Mouse (Mus musculus): ENCODE measurements at regions not wholly inside any gene's neighbourhood (a gene's known extent, or its start where the extent isn't known, plus 50 kb on each side); places are given as distances from the start of the nearest gene placed in this dataset.
A peak's percentile ranks its signal among the peaks of the same experiment; 100 is the strongest.

DNA sequence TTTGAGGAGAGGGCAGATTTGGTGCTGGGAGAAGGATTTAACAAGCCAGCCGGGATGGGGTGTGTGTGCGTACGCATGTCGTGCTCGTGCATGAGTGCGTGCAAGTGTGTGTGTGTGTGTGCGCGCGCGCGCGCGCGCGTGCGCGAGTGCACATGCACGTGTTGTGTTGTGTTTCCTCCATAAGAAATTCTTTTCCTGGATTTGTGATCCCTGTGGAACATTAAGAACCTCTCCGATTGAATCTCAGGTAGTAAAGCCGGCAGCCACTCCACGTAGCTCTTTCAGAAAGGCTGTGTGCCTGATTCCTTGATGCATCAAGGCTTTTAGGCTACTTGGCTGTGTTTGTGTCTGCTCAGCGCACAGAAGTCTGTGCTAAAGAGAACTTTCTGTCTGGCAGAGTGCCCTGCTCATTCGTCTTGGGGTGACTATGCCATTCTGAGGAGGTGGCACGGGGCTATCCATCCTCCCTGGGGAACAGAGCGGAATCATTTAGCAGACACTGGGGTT is 62.7 kb upstream of the Sox4 start:
- Histone ChIP-seq H3K9ac (no peak overlapping the region), H3K4me3 (0 out of 2 replicates have a peak overlapping the region, but pooled peaks have one; percentile 7), H3K27ac (no peak overlapping the region), H3K27me3 (no peaks in the 10 kb centered on the region), H3K9me3 (no peaks in the 10 kb centered on the region), H3K4me2 (replicated peaks) (peak overlapping the region; percentile 28), H3K4me1 (0 out of 2 replicates have a peak, but pooled peaks cover 5% of the 10 kb centered on the region), H3K36me3 (no peaks in the 10 kb centered on the region)
- ATAC-seq (ENCODE audit: low FRiP score, low read depth): no peak
- WGBS: 80% methylated on average over 25 of the region's 25 CpGs

DNA sequence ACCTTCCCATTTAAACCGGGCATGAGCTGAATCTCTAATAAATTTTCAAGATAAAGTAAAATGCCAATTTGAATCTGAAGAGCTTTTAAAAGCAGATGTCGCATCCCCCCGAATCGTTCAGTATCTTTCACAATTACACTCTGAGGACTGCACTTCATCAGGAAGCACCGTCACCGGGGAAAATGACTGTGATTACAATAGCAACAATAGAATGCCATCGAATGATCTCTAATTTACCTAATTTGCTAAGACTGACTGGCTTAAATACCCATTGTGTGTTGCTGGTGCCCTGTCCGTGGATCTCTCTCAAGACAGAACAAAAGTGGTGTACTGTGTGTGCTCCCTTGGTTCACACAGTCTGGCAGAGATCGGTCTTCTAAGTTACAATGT is 62.1 kb upstream of the Sox4 start:
- H3K36me3 ChIP-seq: no peaks in the 10 kb centered on the region
- 0 out of 2 replicates have a peak, but pooled peaks cover 5% of the 10 kb centered on the region for H3K4me1 ChIP-seq
- no peak overlapping the region for H3K9ac ChIP-seq
- no peak overlapping the region for H3K4me2 ChIP-seq (replicated peaks)
- ATAC-seq (ENCODE audit: low FRiP score, low read depth): no peak
- H3K9me3 ChIP-seq: no peaks in the 10 kb centered on the region
- 80% methylated on average over 9 of the region's 9 CpGs for WGBS
- no peak overlapping the region for H3K4me3 ChIP-seq
- H3K27me3 ChIP-seq: no peaks in the 10 kb centered on the region
- no peak overlapping the region for H3K27ac ChIP-seq

DNA sequence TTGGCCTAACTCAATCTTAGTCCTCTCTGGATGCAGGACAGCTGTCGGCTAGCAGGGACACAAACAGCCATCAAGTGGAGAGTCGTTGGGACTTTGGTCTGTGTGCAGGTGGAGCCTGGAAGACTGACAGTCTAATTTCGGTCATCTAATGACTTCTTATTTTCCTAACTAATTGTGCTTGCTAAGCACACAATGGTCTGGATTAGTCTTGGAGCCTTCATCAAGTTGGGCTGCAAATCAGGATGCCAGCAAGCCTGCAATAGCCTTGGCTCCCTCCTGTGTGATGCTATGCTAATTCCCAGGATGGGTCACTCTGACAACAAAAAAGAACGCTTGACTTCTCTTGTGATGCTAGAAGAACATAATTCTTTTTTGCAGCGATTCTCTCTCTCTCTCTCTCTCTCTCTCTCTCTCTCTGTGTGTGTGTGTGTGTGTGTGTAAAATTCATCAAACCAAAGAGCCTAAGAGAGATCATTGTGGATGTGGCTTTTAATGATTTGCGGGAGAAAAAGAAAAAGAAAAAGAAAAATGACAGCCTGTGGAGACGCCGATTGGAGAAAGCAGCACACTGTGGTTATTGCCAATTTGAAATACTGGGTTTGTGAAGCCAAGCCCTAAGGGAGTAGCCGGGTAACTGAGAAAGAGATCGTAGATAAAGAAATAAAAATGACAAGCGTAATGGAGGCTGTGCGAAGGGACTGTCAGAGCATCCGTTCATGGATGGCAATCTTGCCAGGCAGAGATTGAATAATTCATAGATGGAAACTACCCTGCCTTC is 61.5 kb upstream of the Sox4 start:
- no peaks in the 10 kb centered on the region for H3K9me3 ChIP-seq
- no peak for ATAC-seq (ENCODE audit: low FRiP score, low read depth)
- no peaks in the 10 kb centered on the region for H3K36me3 ChIP-seq
- no peaks in the 10 kb centered on the region for H3K27me3 ChIP-seq
- no peak overlapping the region for H3K4me3 ChIP-seq
- H3K4me2 ChIP-seq (replicated peaks): no peak overlapping the region
- no peak overlapping the region for H3K27ac ChIP-seq
- WGBS: 52% methylated on average over 13 of the region's 13 CpGs
- no peak overlapping the region for H3K9ac ChIP-seq
- 0 out of 2 replicates have a peak, but pooled peaks cover 5% of the 10 kb centered on the region for H3K4me1 ChIP-seq

DNA sequence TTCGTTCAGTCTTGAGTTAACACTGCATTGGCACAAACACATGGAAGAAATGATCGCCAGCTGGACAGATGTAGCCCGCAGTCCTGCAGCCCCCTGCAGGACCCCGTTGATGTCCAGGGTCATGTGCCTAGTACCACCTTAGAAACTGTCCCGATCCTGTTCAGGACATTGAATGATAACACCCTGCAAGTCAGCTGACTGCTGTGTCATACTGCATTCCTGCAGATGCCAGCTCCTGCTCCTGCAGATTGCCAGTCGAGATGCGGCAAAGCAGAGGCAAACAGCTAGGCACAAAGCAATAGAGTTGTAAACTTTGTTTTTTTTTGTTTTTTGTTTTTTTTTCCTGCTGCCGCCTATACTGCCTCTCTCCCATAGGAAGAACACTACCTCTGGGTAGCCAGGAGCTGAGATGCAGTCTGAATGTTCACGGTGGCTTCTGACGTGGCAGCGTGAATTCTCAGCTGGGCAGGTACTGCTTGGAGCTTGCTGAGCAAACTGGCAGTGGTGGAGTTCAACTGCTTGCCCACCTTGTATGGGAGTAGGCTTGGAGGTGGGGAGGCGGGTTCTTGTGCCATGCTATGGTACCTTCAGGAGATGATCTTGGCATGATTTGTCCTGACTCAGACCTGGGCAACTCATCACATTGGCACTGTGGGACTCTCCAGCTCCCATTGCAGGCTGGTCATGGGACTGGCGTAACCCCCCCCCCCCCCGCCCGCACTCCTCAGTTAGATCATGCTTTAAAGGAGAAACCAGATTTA is 60.7 kb upstream of the Sox4 start:
- H3K9me3 ChIP-seq: no peaks in the 10 kb centered on the region
- H3K27ac ChIP-seq: no peak overlapping the region
- H3K4me3 ChIP-seq: no peak overlapping the region
- H3K4me1 ChIP-seq: 0 out of 2 replicates have a peak, but pooled peaks cover 5% of the 10 kb centered on the region
- ATAC-seq (ENCODE audit: low FRiP score, low read depth): no peak
- 67% methylated on average over 15 of the region's 15 CpGs for WGBS
- no peaks in the 10 kb centered on the region for H3K27me3 ChIP-seq
- H3K9ac ChIP-seq: no peak overlapping the region
- H3K4me2 ChIP-seq (replicated peaks): no peak overlapping the region
- H3K36me3 ChIP-seq: no peaks in the 10 kb centered on the region

DNA sequence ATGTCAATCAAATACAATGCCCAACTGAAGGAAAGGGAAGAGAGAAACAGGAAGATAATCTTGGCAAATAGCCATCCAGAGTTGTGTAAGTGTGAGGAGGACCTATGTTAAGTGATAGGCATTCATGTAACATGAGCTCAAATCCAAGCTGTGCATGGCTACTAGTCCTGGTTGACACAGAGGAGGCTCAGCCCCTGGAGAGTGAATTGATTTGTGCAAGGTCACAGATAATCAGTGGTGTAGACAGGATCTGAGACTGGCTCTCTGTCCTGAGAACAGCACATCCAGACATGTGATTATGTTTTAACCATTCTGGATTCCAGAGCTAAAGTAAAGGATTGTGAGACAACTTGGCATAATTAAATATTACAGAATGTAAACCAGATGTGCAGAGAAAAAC is 53.0 kb upstream of the Sox4 start:
- no peaks in the 10 kb centered on the region for H3K4me1 ChIP-seq
- no peak overlapping the region for H3K27ac ChIP-seq
- no peak overlapping the region for H3K4me3 ChIP-seq
- no peaks in the 10 kb centered on the region for H3K27me3 ChIP-seq
- no peaks in the 10 kb centered on the region for H3K36me3 ChIP-seq
- H3K9me3 ChIP-seq: peaks cover 6% of the 10 kb centered on the region; the same call in 1 of the 2 replicates
- no peak overlapping the region for H3K4me2 ChIP-seq (replicated peaks)
- 0 out of 2 replicates have a peak, but pooled peaks have one; percentile 32 for ATAC-seq (ENCODE audit: low FRiP score, low read depth)
- no peak overlapping the region for H3K9ac ChIP-seq
